Mouse (Mus musculus): ENCODE results near the gene Polr1c.

The Polr1c gene

GRCm38 (mm10) chr17:46221601-46222000 is 26.3 kb downstream of the Polr1c start:
- DNase-seq (ENCODE audit: low spot score): no peak

GRCm38 (mm10) chr17:46210550-46210949 is 37.3 kb downstream of the Polr1c start:
- DNase-seq (ENCODE audit: low spot score): peak; percentile 26

DNA sequence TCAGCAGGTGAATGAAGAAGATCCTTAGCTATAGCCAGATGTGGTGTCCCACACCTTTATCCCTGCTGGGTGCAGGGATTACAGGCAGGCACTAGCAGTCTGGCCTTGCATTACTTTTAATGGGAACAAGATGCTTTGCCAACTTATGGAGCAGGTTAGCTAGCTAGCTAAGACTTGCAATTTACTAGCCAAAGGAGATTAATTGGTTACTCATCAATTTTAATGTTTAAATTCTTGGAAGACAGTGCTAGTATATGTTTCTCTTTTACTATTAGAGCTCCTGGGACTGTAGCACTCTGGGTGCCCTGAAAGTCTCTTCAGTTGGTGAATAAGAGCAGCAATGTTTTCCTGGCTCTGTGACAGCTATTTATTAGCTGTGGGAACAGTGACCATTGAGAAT is 41.2 kb downstream of the Polr1c start:
- no peak for DNase-seq (ENCODE audit: low spot score)

GRCm38 (mm10) chr17:46203078-46203477 is 44.8 kb downstream of the Polr1c start:
- peak; percentile 41 for DNase-seq (ENCODE audit: low spot score)

- DNase-seq (ENCODE audit: low spot score): peak; percentile 93
Measured at GRCm38 (mm10) chr17:46202421-46203071, 45.3 kb downstream of the Polr1c start, which contains the start of the genes Polh and Xpo5. Polh (minus strand) TSS chr17:46202645. Xpo5 (plus strand) TSS chr17:46202782.

DNA sequence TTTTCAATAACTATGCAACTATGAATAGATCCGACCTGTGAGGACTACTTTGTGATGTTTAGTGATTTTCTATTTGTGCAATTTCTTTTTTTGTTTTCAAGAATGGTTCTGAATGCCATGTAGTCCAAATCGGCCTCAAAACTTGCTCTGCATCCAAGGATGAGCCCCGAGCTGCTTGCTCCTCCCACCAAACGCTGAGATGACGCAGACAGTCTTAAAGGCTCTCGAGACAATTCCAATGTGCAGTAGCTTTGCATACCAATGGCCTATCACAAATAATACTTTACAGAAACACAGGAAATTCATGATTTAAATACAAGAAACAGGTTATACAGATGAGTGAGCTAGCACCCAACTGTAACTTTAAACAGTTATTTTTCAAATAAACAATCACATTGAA is 46.7 kb downstream of the Polr1c start:
- DNase-seq (ENCODE audit: low spot score): no peak

All from urinary bladder, postnatal 14 days (tissue).